Mouse (Mus musculus): ENCODE measurements around the gene Fbll1. TPM values are rescaled to one million over a fixed set of nuclear protein-coding genes. Genes with fewer than 3 reads are reported as not detected.
"Not testable (repeated sequence)": the region's sequence is repeated elsewhere in the genome, so short reads cannot be mapped to it uniquely, and the experiment has no call there.

Gene Fbll1
- 60.3 and 66.9 TPM in 2 replicates for polyA plus RNA-seq (2012; rRNA removed)

GRCm38 (mm10) chr11:35798874-35799273 lies at the start of gene Fbll1:
Gene Fbll1, minus strand, starts transcription at chr11:35798884.
- Histone ChIP-seq H3K4me1 (ENCODE audit: control insufficient read depth, insufficient read depth, low read length) (no peaks in the 10 kb centered on the region), H3K27ac (ENCODE audit: insufficient read depth, low read length) (0 out of 2 replicates have a peak within 1 kb of the TSS, but pooled peaks have one; percentile 1), H3K4me3 (ENCODE audit: insufficient read depth, low read length) (peak within 1 kb of the TSS; percentile 48)
- TF ChIP-seq CTCF (IDR thresholded peaks at IDR 0.05; ENCODE audit: extremely low read depth, insufficient read depth, low read length) (no peak), POLR2A (IDR thresholded peaks at IDR 0.05; ENCODE audit: extremely low read depth, insufficient read depth, low read length) (no peak)

- H3K4me3 ChIP-seq (ENCODE audit: insufficient read depth, low read length), result no peak overlapping the region
- TF ChIP-seq POLR2A (IDR thresholded peaks at IDR 0.05; ENCODE audit: extremely low read depth, insufficient read depth, low read length) (no peak), CTCF (IDR thresholded peaks at IDR 0.05; ENCODE audit: extremely low read depth, insufficient read depth, low read length) (no peak)
- H3K27ac ChIP-seq (ENCODE audit: insufficient read depth, low read length), result no peak overlapping the region
- no peaks in the 10 kb centered on the region for H3K4me1 ChIP-seq (ENCODE audit: control insufficient read depth, insufficient read depth, low read length)
These were observed 45.6 kb upstream of the Fbll1 start for GRCm38 (mm10) chr11:35844299-35844698.

GRCm38 (mm10) chr11:35842560-35842959 lies 43.9 kb upstream of the Fbll1 start:
- not testable (repeated sequence) for H3K4me1 ChIP-seq (ENCODE audit: control insufficient read depth, insufficient read depth, low read length); H3K4me3 ChIP-seq (ENCODE audit: insufficient read depth, low read length); H3K27ac ChIP-seq (ENCODE audit: insufficient read depth, low read length)

- TF ChIP-seq CTCF (IDR thresholded peaks at IDR 0.05; ENCODE audit: extremely low read depth, insufficient read depth, low read length) (no peak), POLR2A (IDR thresholded peaks at IDR 0.05; ENCODE audit: extremely low read depth, insufficient read depth, low read length) (no peak)
- Histone ChIP-seq H3K4me3 (ENCODE audit: insufficient read depth, low read length) (no peak overlapping the region), H3K27ac (ENCODE audit: insufficient read depth, low read length) (no peak overlapping the region), H3K4me1 (ENCODE audit: control insufficient read depth, insufficient read depth, low read length) (no peaks in the 10 kb centered on the region)
These were observed 43.1 kb upstream of the Fbll1 start for GRCm38 (mm10) chr11:35841738-35842325.

- H3K4me1 ChIP-seq (ENCODE audit: control insufficient read depth, insufficient read depth, low read length); H3K4me3 ChIP-seq (ENCODE audit: insufficient read depth, low read length); H3K27ac ChIP-seq (ENCODE audit: insufficient read depth, low read length): not testable (repeated sequence)
These were observed 42.1 kb upstream of the Fbll1 start for GRCm38 (mm10) chr11:35840806-35841205.

- H3K27ac ChIP-seq (ENCODE audit: insufficient read depth, low read length), result no peak overlapping the region
- TF ChIP-seq CTCF (IDR thresholded peaks at IDR 0.05; ENCODE audit: extremely low read depth, insufficient read depth, low read length), result peak; percentile 42
- no peak for TF ChIP-seq POLR2A (IDR thresholded peaks at IDR 0.05; ENCODE audit: extremely low read depth, insufficient read depth, low read length)
These were observed 41.6 kb upstream of the Fbll1 start for GRCm38 (mm10) chr11:35840282-35840681.

GRCm38 (mm10) chr11:35838345-35839338 lies 40.0 kb upstream of the Fbll1 start:
- peaks cover under 1% of the 10 kb centered on the region; the same call in 1 of the 2 replicates for H3K4me1 ChIP-seq (ENCODE audit: control insufficient read depth, insufficient read depth, low read length)
- TF ChIP-seq CTCF (IDR thresholded peaks at IDR 0.05; ENCODE audit: extremely low read depth, insufficient read depth, low read length), result no peak
- no peak for TF ChIP-seq POLR2A (IDR thresholded peaks at IDR 0.05; ENCODE audit: extremely low read depth, insufficient read depth, low read length)
- H3K27ac ChIP-seq (ENCODE audit: insufficient read depth, low read length), result no peak overlapping the region

More at GRCm38 (mm10) chr11:35840282-35840681, 41.6 kb upstream of the Fbll1 start:
- Histone ChIP-seq H3K4me1 (ENCODE audit: control insufficient read depth, insufficient read depth, low read length) (no peaks in the 10 kb centered on the region), H3K4me3 (ENCODE audit: insufficient read depth, low read length) (no peak overlapping the region)

GRCm38 (mm10) chr11:35837156-35838126 lies 38.8 kb upstream of the Fbll1 start:
- H3K27ac ChIP-seq (ENCODE audit: insufficient read depth, low read length), result no peak overlapping the region
- TF ChIP-seq POLR2A (IDR thresholded peaks at IDR 0.05; ENCODE audit: extremely low read depth, insufficient read depth, low read length) (no peak), CTCF (IDR thresholded peaks at IDR 0.05; ENCODE audit: extremely low read depth, insufficient read depth, low read length) (no peak)
- H3K4me3 ChIP-seq (ENCODE audit: insufficient read depth, low read length), result no peak overlapping the region
- peaks cover 2% of the 10 kb centered on the region; the same call in 1 of the 2 replicates for H3K4me1 ChIP-seq (ENCODE audit: control insufficient read depth, insufficient read depth, low read length)

More at GRCm38 (mm10) chr11:35838345-35839338, 40.0 kb upstream of the Fbll1 start:
- H3K4me3 ChIP-seq (ENCODE audit: insufficient read depth, low read length), result peak overlapping the region; percentile 17
